9 mouse cellular contexts compared by ENCODE assay signal in genomic region chr6:148467924-148468389, GRCm38 (mm10). TPM values are rescaled to one million over a fixed set of nuclear protein-coding genes. Genes with fewer than 3 reads are reported as not detected.
DNase-seq lines count a peak whose midpoint lies in the region; ATAC-seq lines count a peak whose summit lies in the region.
"Had no signal": no experiment of that assay in that cellular context is flagged by ENCODE, and none has a peak within 500 bp of the region (broad histone marks: within the 10 kb centered on the region; RNA-seq: fewer than 3 reads in every experiment).

No protein-coding gene starts in this region.

- no peak overlapping the region for H3K4me2 ChIP-seq in kidney, embryonic 15.5 days
- no peak overlapping the region for H3K4me2 ChIP-seq in embryonic facial prominence, embryonic 14.5 days (ENCODE audit: low read depth, low read length)
- no peak overlapping the region for H3K4me2 ChIP-seq in heart, embryonic 15.5 days
- H3K4me2 ChIP-seq: liver, embryonic 13.5 days had no signal

- no peak overlapping the region for H3K27ac ChIP-seq in kidney, embryonic 15.5 days
- H3K27ac ChIP-seq in embryonic facial prominence, embryonic 14.5 days (replicated peaks; ENCODE audit: low read depth, low read length) = no peak overlapping the region
- peak overlapping the region; percentile 48; the same call in 1 of the 2 replicates for H3K27ac ChIP-seq in heart, embryonic 15.5 days
- H3K27ac ChIP-seq: liver, embryonic 13.5 days had no signal

- 63% methylated on average over 2 of the region's 2 CpGs for WGBS in kidney, embryonic 15.5 days
- 45% methylated on average over 2 of the region's 2 CpGs for WGBS in embryonic facial prominence, embryonic 14.5 days
- 37% methylated on average over 2 of the region's 2 CpGs for WGBS in heart, embryonic 15.5 days

- H3K4me3 ChIP-seq in kidney, embryonic 15.5 days (replicated peaks) = no peak overlapping the region
- no peak overlapping the region for H3K4me3 ChIP-seq in embryonic facial prominence, embryonic 14.5 days (ENCODE audit: low read depth, low read length)
- H3K4me3 ChIP-seq in heart, embryonic 15.5 days = no peak overlapping the region
- H3K4me3 ChIP-seq: liver, embryonic 13.5 days had no signal

- no peak overlapping the region for H3K9ac ChIP-seq in kidney, embryonic 15.5 days
- H3K9ac ChIP-seq in embryonic facial prominence, embryonic 14.5 days (ENCODE audit: low read depth, low read length) = no peak overlapping the region
- no peak overlapping the region for H3K9ac ChIP-seq in heart, embryonic 15.5 days
- H3K9ac ChIP-seq: liver, embryonic 13.5 days had no signal

- H3K27me3 ChIP-seq in kidney, embryonic 15.5 days = no peaks in the 10 kb centered on the region; the same call in 1 of the 2 replicates
- no peaks in the 10 kb centered on the region for H3K27me3 ChIP-seq in embryonic facial prominence, embryonic 14.5 days (replicated peaks; ENCODE audit: control insufficient read depth, insufficient read depth, low read length)
- H3K27me3 ChIP-seq in heart, embryonic 15.5 days = no peaks in the 10 kb centered on the region

- no peak for ATAC-seq in kidney, embryonic 15.5 days (replicated peaks; ENCODE audit: low FRiP score)
- peak; percentile 89 for ATAC-seq in embryonic facial prominence, embryonic 14.5 days (ENCODE audit: low read depth)
- peak; percentile 67; the same call in 1 of the 2 replicates for ATAC-seq in heart, embryonic 15.5 days (replicated peaks; ENCODE audit: insufficient number of reproducible peaks, insufficient read depth, low FRiP score, low read depth)
- no peak for ATAC-seq in erythroid progenitor cell, adult 5-6 weeks (replicated peaks; ENCODE audit: low FRiP score, poor library complexity, severe bottlenecking)

- H3K4me1 ChIP-seq in kidney, embryonic 15.5 days = no peaks in the 10 kb centered on the region
- H3K4me1 ChIP-seq in embryonic facial prominence, embryonic 14.5 days (ENCODE audit: control insufficient read depth, insufficient read depth, low read length) = peaks cover 12% of the 10 kb centered on the region
- H3K4me1 ChIP-seq in heart, embryonic 15.5 days (replicated peaks) = peaks cover 11% of the 10 kb centered on the region
- H3K4me1 ChIP-seq: liver, embryonic 13.5 days had no signal

- H3K36me3 ChIP-seq in kidney, embryonic 15.5 days = no peaks in the 10 kb centered on the region
- H3K36me3 ChIP-seq in embryonic facial prominence, embryonic 14.5 days (ENCODE audit: control insufficient read depth, insufficient read depth, low read length) = no peaks in the 10 kb centered on the region
- no peaks in the 10 kb centered on the region for H3K36me3 ChIP-seq in heart, embryonic 15.5 days
- H3K36me3 ChIP-seq: liver, embryonic 13.5 days had no signal

- peak; percentile 44 for DNase-seq in kidney, postnatal 10 days
- peak; percentile 72 for DNase-seq in embryonic facial prominence, embryonic 14.5 days (ENCODE audit: low spot score)
- DNase-seq in lung, postnatal 4 days = peak; percentile 14 to 49
- DNase-seq in layer of hippocampus, postnatal 10 days (ENCODE audit: low spot score in 2 of 2) = no peak
- no peak for DNase-seq in layer of hippocampus, adult 9-10 months (ENCODE audit: low spot score)
- DNase-seq: liver, embryonic 13.5 days had no signal

- H3K9me3 ChIP-seq in kidney, embryonic 15.5 days (replicated peaks) = no peaks in the 10 kb centered on the region
- H3K9me3 ChIP-seq in embryonic facial prominence, embryonic 14.5 days (ENCODE audit: control insufficient read depth, low read length) = no peaks in the 10 kb centered on the region
- H3K9me3 ChIP-seq in heart, embryonic 15.5 days (replicated peaks) = no peaks in the 10 kb centered on the region
- H3K9me3 ChIP-seq: liver, embryonic 13.5 days had no signal

RNA-seq across cellular contexts. Expression of gene Tmtc1, which starts 23.8 kb away (rescaled TPM):
- 1.6 and 2.0 TPM in 2 replicates for polyA plus RNA-seq in kidney, embryonic 15.5 days (2015; fragmentation: Nextera tagmentation; extraction: Ambion mirVana)
- polyA plus RNA-seq in embryonic facial prominence, embryonic 14.5 days (2014; fragmentation: Nextera tagmentation; extraction: Ambion mirVana) = 3.0 and 4.6 TPM in 2 replicates
- polyA plus RNA-seq in heart, embryonic 15.5 days (2015; fragmentation: Nextera tagmentation; extraction: Ambion mirVana) = 2.2 and 3.1 TPM in 2 replicates
- 10 to 100 TPM; 19.7 to 24.2 TPM for total RNA-seq in layer of hippocampus, postnatal 10 days (2021)
- 0.42 TPM in 1 of 2 replicates, not detected in the other for total RNA-seq in erythroid progenitor cell, adult 5-6 weeks (2015; ENCODE audit: low replicate concordance)
- 0.26 and 0.45 TPM in 2 replicates for total RNA-seq in erythroid progenitor cell, adult 5-6 weeks (2017; ENCODE audit: low replicate concordance)

Comparison
In these comparisons a context has a peak if more than half of its experiments do, and no peak if none do; other contexts are left out.
1. DNase-seq: peak in kidney, postnatal 10 days (single experiment), embryonic facial prominence, embryonic 14.5 days (single experiment) and lung, postnatal 4 days (2 of 2); none in layer of hippocampus, postnatal 10 days (0 of 2) and layer of hippocampus, adult 9-10 months (single experiment).
2. ATAC-seq: peak in embryonic facial prominence, embryonic 14.5 days (single experiment) and heart, embryonic 15.5 days (single experiment); none in kidney, embryonic 15.5 days (single experiment) and erythroid progenitor cell, adult 5-6 weeks (single experiment).